Mouse (Mus musculus) G1E (cell line): Measurements from ENCODE around the gene Atrip. TPM values are rescaled to one million over a fixed set of nuclear protein-coding genes. Genes with fewer than 3 reads are reported as not detected.
A peak's percentile ranks its signal among the peaks of the same experiment; 100 is the strongest.

Source experiments
- ATAC-seq: 2 replicates; pipeline ENCODE4 v1.8.0; 2016; ENCODE audit warnings: mild to moderate bottlenecking; ENCODE audit not compliant: insufficient number of reproducible peaks, poor library complexity, low FRiP score, severe bottlenecking; ENCODE audit errors: extremely low read depth
- DNase-seq: peaks from one replicate; pipeline ENCODE4 v3.0.0; 2012; ENCODE audit warnings: low spot score
- H3K27me3 ChIP-seq: 2 replicates; pipeline ENCODE4 v1.6.1; 2012; ENCODE audit warnings: mild to moderate bottlenecking, low read length, inconsistent platforms; ENCODE audit not compliant: insufficient read depth
- H3K36me3 ChIP-seq: replicated peaks from 2 replicates; pipeline ENCODE3; 2012; ENCODE audit warnings: mild to moderate bottlenecking, inconsistent platforms
- H3K4me1 ChIP-seq: 2 replicates; pipeline ENCODE4 v1.6.1; 2012; ENCODE audit warnings: low read depth, low read length, inconsistent platforms, mixed read lengths; ENCODE audit not compliant: insufficient read depth
- H3K4me3 ChIP-seq: 2 replicates; pipeline ENCODE4 v1.5.1; 2012; ENCODE audit warnings: low read depth, mild to moderate bottlenecking, inconsistent platforms, low read length, moderate library complexity, mixed read lengths
- H3K9me3 ChIP-seq: replicated peaks from 2 replicates; pipeline ENCODE4 v1.6.1; 2012; ENCODE audit warnings: inconsistent platforms
- CTCF ChIP-seq: IDR thresholded peaks from 2 replicates; pipeline ENCODE4 v1.5.1; 2012; ENCODE audit warnings: low read depth, low read length, inconsistent platforms, mixed read lengths
- GATA1 ChIP-seq: IDR thresholded peaks from 2 replicates; pipeline ENCODE4 v1.6.1; 2012; ENCODE audit warnings: borderline replicate concordance, low read length, inconsistent platforms, mixed read lengths
- GATA2 ChIP-seq: IDR thresholded peaks from 2 replicates; pipeline ENCODE4 v1.6.1; 2012; ENCODE audit warnings: low read depth, low read length, inconsistent platforms, borderline replicate concordance
- POLR2AphosphoS5 ChIP-seq: IDR thresholded peaks from 2 replicates; pipeline ENCODE4 v1.6.1; 2012; ENCODE audit warnings: low read depth, low read length, inconsistent platforms; ENCODE audit not compliant: insufficient replicate concordance
- TAL1 ChIP-seq: conservative IDR thresholded peaks from 2 replicates; pipeline ENCODE4 v1.6.1; 2012; ENCODE audit warnings: low read depth, low read length, inconsistent platforms, mixed read lengths
- polyA plus RNA-seq: library from polyadenylated mRNA; stranded (reverse); fragments of >175 nt; gene quantifications from 2 replicates; pipeline ENCODE4 v1.2.3, GENCODE M21; 2012
- total RNA-seq, 2 experiments: library from RNA; stranded (forward) in 1 of 2; stranded (reverse) in 1 of 2; fragments of 200-1000 nt in 1 of 2; fragments of >200 nt in 1 of 2; fragmentation: Nextera tagmentation in 1 of 2; gene quantifications; 2 replicates each; pipeline ENCODE4 v1.2.3; 2014 to 2017

Atrip gene
- total and polyA plus RNA-seq, 3 experiments, result 9.2 to 18.1 (median 16.4) TPM

GRCm38 (mm10) chr9:109057543-109057942 is 16.4 kb downstream of the Atrip start:
- H3K27me3 ChIP-seq, result no peaks in the 10 kb centered on the region
- no peaks in the 10 kb centered on the region for H3K9me3 ChIP-seq
- peak overlapping the region; percentile 69; the same call in 1 of the 2 replicates for H3K4me3 ChIP-seq
- DNase-seq, result no peak
- no peak for ATAC-seq
- H3K4me1 ChIP-seq, result peaks cover 73% of the 10 kb centered on the region
- peaks cover 78% of the 10 kb centered on the region for H3K36me3 ChIP-seq
- TF ChIP-seq GATA1 (no peak), TAL1 (no peak), POLR2AphosphoS5 (no peak), CTCF (no peak), GATA2 (no peak)

GRCm38 (mm10) chr9:109056916-109057315 is 17.0 kb downstream of the Atrip start:
- H3K36me3 ChIP-seq, result peaks cover 75% of the 10 kb centered on the region
- no peak for TF ChIP-seq CTCF
- no peak for TF ChIP-seq GATA1
- TF ChIP-seq TAL1, result no peak
- TF ChIP-seq GATA2, result no peak
- TF ChIP-seq POLR2AphosphoS5, result no peak
- no peak overlapping the region for H3K4me3 ChIP-seq
- DNase-seq (no peak), ATAC-seq (no peak)
- peaks cover 73% of the 10 kb centered on the region for H3K4me1 ChIP-seq
- H3K27me3 ChIP-seq, result no peaks in the 10 kb centered on the region
- H3K9me3 ChIP-seq, result no peaks in the 10 kb centered on the region

GRCm38 (mm10) chr9:109056081-109056690 is 17.7 kb downstream of the Atrip start:
- H3K4me3 ChIP-seq, result peak overlapping the region; percentile 67; the same call in 1 of the 2 replicates
- DNase-seq (no peak), ATAC-seq (no peak)
- peaks cover 80% of the 10 kb centered on the region for H3K4me1 ChIP-seq
- TF ChIP-seq TAL1 (no peak), GATA2 (no peak), GATA1 (no peak), CTCF (no peak), POLR2AphosphoS5 (no peak)
- no peaks in the 10 kb centered on the region for H3K9me3 ChIP-seq
- H3K27me3 ChIP-seq, result no peaks in the 10 kb centered on the region
- peaks cover 76% of the 10 kb centered on the region for H3K36me3 ChIP-seq

- ATAC-seq (no peak), DNase-seq (no peak)
- no peaks in the 10 kb centered on the region for H3K27me3 ChIP-seq
- peaks cover 84% of the 10 kb centered on the region for H3K4me1 ChIP-seq
- H3K36me3 ChIP-seq, result peaks cover 72% of the 10 kb centered on the region
- no peaks in the 10 kb centered on the region for H3K9me3 ChIP-seq
- H3K4me3 ChIP-seq, result peak overlapping the region; percentile 67
- no peak for TF ChIP-seq TAL1
- TF ChIP-seq CTCF, result no peak
- TF ChIP-seq GATA2, result no peak
- TF ChIP-seq POLR2AphosphoS5, result no peak
- no peak for TF ChIP-seq GATA1
Observed at GRCm38 (mm10) chr9:109055271-109056030, 18.5 kb downstream of the Atrip start.

GRCm38 (mm10) chr9:109054712-109055111 is 19.2 kb downstream of the Atrip start:
- Histone ChIP-seq H3K27me3 (no peaks in the 10 kb centered on the region), H3K36me3 (peaks cover 69% of the 10 kb centered on the region), H3K4me3 (peak overlapping the region; percentile 67), H3K9me3 (no peaks in the 10 kb centered on the region), H3K4me1 (peaks cover 80% of the 10 kb centered on the region)
- DNase-seq (peak; percentile 84), ATAC-seq (peak; percentile 62)
- no peak for TF ChIP-seq CTCF
- no peak for TF ChIP-seq POLR2AphosphoS5
- no peak for TF ChIP-seq GATA1
- TF ChIP-seq TAL1, result no peak
- no peak for TF ChIP-seq GATA2

GRCm38 (mm10) chr9:109053851-109054250 is 20.1 kb downstream of the Atrip start:
- no peak for DNase-seq
- ATAC-seq, result no peak
- peaks cover 73% of the 10 kb centered on the region for H3K4me1 ChIP-seq
- no peaks in the 10 kb centered on the region for H3K9me3 ChIP-seq
- no peak overlapping the region for H3K4me3 ChIP-seq
- H3K36me3 ChIP-seq, result peaks cover 67% of the 10 kb centered on the region
- TF ChIP-seq TAL1, result no peak
- no peak for TF ChIP-seq CTCF
- no peak for TF ChIP-seq POLR2AphosphoS5
- no peak for TF ChIP-seq GATA1
- TF ChIP-seq GATA2, result no peak
- no peaks in the 10 kb centered on the region for H3K27me3 ChIP-seq
